Mouse (Mus musculus) MEL (cell line): ENCODE measurements at regions not wholly inside any gene's neighbourhood (a gene's known extent, or its start where the extent isn't known, plus 50 kb on each side); places are given as distances from the start of the nearest gene placed in this dataset.
A peak's percentile ranks its signal among the peaks of the same experiment; 100 is the strongest.

Source experiments
- DNase-seq: peaks from one replicate; pipeline ENCODE4 v3.0.0; 2011; ENCODE audit warnings: low read depth, low spot score
- H3K27ac ChIP-seq: 2 replicates; pipeline ENCODE4 v1.5.1; 2012; ENCODE audit warnings: low read depth, mild to moderate bottlenecking, control low read depth, low read length, moderate library complexity; ENCODE audit not compliant: control insufficient read depth
- H3K27me3 ChIP-seq, 2 experiments: fragments of 150-350 bp in 1 of 2; sonication (generic) in 1 of 2; 2 replicates each; pipeline ENCODE4 v1.6.1; 2012; ENCODE audit warnings: low read length in 2 of 2, mild to moderate bottlenecking in 2 of 2, improper control_type of control experiment in 1 of 2, moderate library complexity in 1 of 2; ENCODE audit not compliant: insufficient read depth in 2 of 2, control insufficient read depth in 1 of 2
- H3K36me3 ChIP-seq, 2 experiments: 2 replicates each; pipeline ENCODE4 v1.6.1; 2012 to 2014; ENCODE audit warnings: low read length in 2 of 2, improper control_type of control experiment in 1 of 2, inconsistent platforms in 1 of 2, mild to moderate bottlenecking in 1 of 2; ENCODE audit not compliant: insufficient read depth in 2 of 2, control insufficient read depth in 1 of 2
- H3K4me1 ChIP-seq, 2 experiments: fragments of 150-350 bp in 1 of 2; sonication (generic) in 1 of 2; 2 replicates each; pipeline ENCODE4 v1.6.1; 2012; ENCODE audit warnings: low read length in 2 of 2, improper control_type of control experiment in 1 of 2, mild to moderate bottlenecking in 1 of 2; ENCODE audit not compliant: insufficient read depth in 2 of 2, control insufficient read depth in 1 of 2
- H3K4me3 ChIP-seq, 2 experiments: fragments of 150-350 bp in 1 of 2; sonication (generic) in 1 of 2; 2 replicates each; pipeline ENCODE4 v1.5.1; 2012; ENCODE audit warnings: low read depth in 2 of 2, low read length in 2 of 2, mild to moderate bottlenecking in 2 of 2, moderate library complexity in 2 of 2, control low read depth in 1 of 2, improper control_type of control experiment in 1 of 2; ENCODE audit not compliant: control insufficient read depth in 1 of 2, insufficient read depth in 1 of 2
- H3K79me2 ChIP-seq: 2 replicates; pipeline ENCODE4 v1.6.1; 2012; ENCODE audit warnings: mild to moderate bottlenecking, low read length, moderate library complexity; ENCODE audit not compliant: control insufficient read depth, poor library complexity, insufficient read depth
- H3K9ac ChIP-seq: 2 replicates; pipeline ENCODE4 v1.6.1; 2012; ENCODE audit warnings: low read depth, mild to moderate bottlenecking, control low read depth, low read length, moderate library complexity; ENCODE audit not compliant: control insufficient read depth, poor library complexity, severe bottlenecking
- H3K9me3 ChIP-seq: fragments of 150-350 bp; sonication (generic); replicated peaks from 2 replicates; pipeline ENCODE4 v1.6.1; 2012; ENCODE audit warnings: mild to moderate bottlenecking, low read length, improper control_type of control experiment, moderate library complexity; ENCODE audit not compliant: insufficient read depth
- CHD1 ChIP-seq: IDR thresholded peaks from 2 replicates; pipeline ENCODE4 v1.6.1; 2012; ENCODE audit warnings: low read depth, mild to moderate bottlenecking, inconsistent platforms, low read length, improper control_type of control experiment
- ETS1 ChIP-seq: IDR thresholded peaks from 2 replicates; pipeline ENCODE4 v1.6.1; 2012; ENCODE audit warnings: low read depth, mild to moderate bottlenecking, inconsistent platforms, low read length, improper control_type of control experiment, moderate library complexity
- KAT2A ChIP-seq: conservative IDR thresholded peaks from 2 replicates; pipeline ENCODE4 v1.6.1; 2012; ENCODE audit warnings: low read depth, low read length, improper control_type of control experiment, inconsistent platforms
- NRF1 ChIP-seq: IDR thresholded peaks from 2 replicates; pipeline ENCODE4 v1.6.1; 2014; ENCODE audit warnings: low read depth, mild to moderate bottlenecking, inconsistent platforms, low read length, improper control_type of control experiment, moderate library complexity; ENCODE audit not compliant: poor library complexity, insufficient read depth, severe bottlenecking
- POLR2A ChIP-seq, 2 experiments: IDR thresholded peaks; 2 replicates each; pipeline ENCODE4 v1.6.1; 2011 to 2012; ENCODE audit warnings: low read length in 2 of 2, mild to moderate bottlenecking in 2 of 2, control low read depth in 1 of 2, improper control_type of control experiment in 1 of 2, low read depth in 1 of 2, moderate library complexity in 1 of 2; ENCODE audit not compliant: control insufficient read depth in 1 of 2, insufficient read depth in 1 of 2, poor library complexity in 1 of 2
- POLR2AphosphoS5 ChIP-seq: IDR thresholded peaks from 2 replicates; pipeline ENCODE4 v1.6.1; 2012; ENCODE audit warnings: low read depth, borderline replicate concordance, mild to moderate bottlenecking, inconsistent platforms, low read length, moderate library complexity, mixed read lengths
- RCOR1 ChIP-seq: IDR thresholded peaks from 2 replicates; pipeline ENCODE4 v1.6.1; 2012; ENCODE audit warnings: low read depth, mild to moderate bottlenecking, inconsistent platforms, low read length, improper control_type of control experiment
- SMC3 ChIP-seq: IDR thresholded peaks from 2 replicates; pipeline ENCODE4 v1.6.1; 2011; ENCODE audit warnings: low read depth, low read length, improper control_type of control experiment
- TBP ChIP-seq: IDR thresholded peaks from 2 replicates; pipeline ENCODE4 v1.8.0; 2011; ENCODE audit warnings: low read depth, low read length, improper control_type of control experiment
- TCF12 ChIP-seq: IDR thresholded peaks from 2 replicates; pipeline ENCODE4 v1.6.1; 2014; ENCODE audit warnings: low read depth, mild to moderate bottlenecking, inconsistent platforms, low read length, improper control_type of control experiment, moderate library complexity
- USF1 ChIP-seq: IDR thresholded peaks from 2 replicates; pipeline ENCODE4 v1.6.1; 2014; ENCODE audit warnings: low read depth, mild to moderate bottlenecking, inconsistent platforms, low read length, improper control_type of control experiment, moderate library complexity
- ZC3H11A ChIP-seq: IDR thresholded peaks from 2 replicates; pipeline ENCODE4 v1.6.1; 2012; ENCODE audit warnings: low read depth, mild to moderate bottlenecking, inconsistent platforms, low read length, improper control_type of control experiment
- ZNF384 ChIP-seq: IDR thresholded peaks from 2 replicates; pipeline ENCODE4 v1.6.1; 2012; ENCODE audit warnings: low read depth, mild to moderate bottlenecking, inconsistent platforms, low read length, improper control_type of control experiment

- no peak for TF ChIP-seq ETS1
- DNase-seq, result no peak
- Histone ChIP-seq H3K9ac (no peak overlapping the region), H3K4me1 (no peaks in the 10 kb centered on the region), H3K79me2 (no peaks in the 10 kb centered on the region), H3K4me3 (no peak overlapping the region), H3K36me3 (no peaks in the 10 kb centered on the region), H3K27me3 (no peaks in the 10 kb centered on the region; a peak in 2 of 4 replicates), H3K9me3 (no peaks in the 10 kb centered on the region), H3K27ac (no peak overlapping the region)
These were observed 98.0 kb downstream of the Erv3 start for GRCm38 (mm10) chr2:131761507-131761906.

GRCm38 (mm10) chr2:131757183-131757903 is 102.2 kb downstream of the Erv3 start:
- Histone ChIP-seq H3K27ac (no peak overlapping the region), H3K4me1 (no peaks in the 10 kb centered on the region), H3K9ac (no peak overlapping the region), H3K9me3 (no peaks in the 10 kb centered on the region), H3K4me3 (no peak overlapping the region), H3K79me2 (no peaks in the 10 kb centered on the region), H3K27me3 (no peaks in the 10 kb centered on the region; a peak in 1 of 4 replicates), H3K36me3 (no peaks in the 10 kb centered on the region)
- TF ChIP-seq NRF1 (no peak), POLR2AphosphoS5 (no peak), KAT2A (no peak), TBP (no peak), ZNF384 (no peak)
- DNase-seq, result peak; percentile 68

GRCm38 (mm10) chr2:131755107-131755506 is 104.4 kb downstream of the Erv3 start:
- no peaks in the 10 kb centered on the region; a peak in 1 of 4 replicates for H3K27me3 ChIP-seq

More at GRCm38 (mm10) chr2:131755107-131755506, 104.4 kb downstream of the Erv3 start:
- TF ChIP-seq CHD1, result no peak
- TF ChIP-seq KAT2A, result no peak
- no peak for TF ChIP-seq RCOR1
- no peak for TF ChIP-seq TCF12
- no peak for TF ChIP-seq SMC3
- no peak for TF ChIP-seq USF1
- TF ChIP-seq ZC3H11A, result no peak
- TF ChIP-seq ZNF384, result no peak
- TF ChIP-seq POLR2A (IDR thresholded peaks at IDR 0.05; ENCODE audit: control insufficient read depth in 1 of 2, insufficient read depth in 1 of 2, low read depth in 1 of 2, low read length in 2 of 2, poor library complexity in 1 of 2), result no peak
- DNase-seq, result no peak
- no peak overlapping the region for H3K4me3 ChIP-seq
- H3K9me3 ChIP-seq, result no peaks in the 10 kb centered on the region
- H3K79me2 ChIP-seq, result no peaks in the 10 kb centered on the region
- no peak overlapping the region for H3K9ac ChIP-seq
- no peak overlapping the region for H3K27ac ChIP-seq
- no peaks in the 10 kb centered on the region for H3K4me1 ChIP-seq
- H3K36me3 ChIP-seq, result no peaks in the 10 kb centered on the region
